Mouse (Mus musculus) retina, postnatal 1 day (tissue): Measurements from ENCODE around the gene Syn1.

Experiments
- DNase-seq: peaks from one replicate; pipeline ENCODE4 v3.0.0-alpha.2; 2012

The Syn1 gene

GRCm38 (mm10) chrX:20920844-20921364, at the start of gene Syn1:
Gene Syn1, minus strand, starts transcription at chrX:20921004.
- peak; percentile 94 for DNase-seq

GRCm38 (mm10) chrX:20961477-20962378, 40.9 kb upstream of the Syn1 start, which contains the start of gene Uxt:
Gene Uxt, minus strand, starts transcription at chrX:20962017.
- DNase-seq: peak; percentile 96

- DNase-seq: peak; percentile 96
Measured at GRCm38 (mm10) chrX:20950191-20950880, 29.5 kb upstream of the Syn1 start, which contains the start of gene Elk1. Gene Elk1, minus strand, starts transcription at chrX:20950608.

GRCm38 (mm10) chrX:20946055-20946454, 25.3 kb upstream of the Syn1 start:
- peak; percentile 71 for DNase-seq

- no peak for DNase-seq
Measured at GRCm38 (mm10) chrX:20931963-20932362, 11.2 kb upstream of the Syn1 start.

- no peak for DNase-seq
Measured at GRCm38 (mm10) chrX:20931364-20931763, 10.6 kb upstream of the Syn1 start, which contains the start of gene Cfp. Gene Cfp, minus strand, starts transcription at chrX:20931555.

GRCm38 (mm10) chrX:20929859-20930258, 9.1 kb upstream of the Syn1 start:
- DNase-seq: no peak

GRCm38 (mm10) chrX:20924976-20925375, 4.2 kb upstream of the Syn1 start:
- DNase-seq: no peak

- DNase-seq: no peak
Measured at GRCm38 (mm10) chrX:20923506-20923905, 2.7 kb upstream of the Syn1 start.

GRCm38 (mm10) chrX:20921366-20921765, 562 bp upstream of the Syn1 start:
- DNase-seq: no peak

- no peak for DNase-seq
Measured at GRCm38 (mm10) chrX:20920249-20920843, 458 bp downstream of the Syn1 start.

- DNase-seq: no peak
Measured at GRCm38 (mm10) chrX:20915075-20915474, 5.7 kb downstream of the Syn1 start.

- no peak for DNase-seq
Measured at GRCm38 (mm10) chrX:20913726-20914125, 7.1 kb downstream of the Syn1 start.

- no peak for DNase-seq
Measured at GRCm38 (mm10) chrX:20910074-20910473, 10.7 kb downstream of the Syn1 start.

- no peak for DNase-seq
Measured at GRCm38 (mm10) chrX:20875241-20875640, 45.6 kb downstream of the Syn1 start.

- DNase-seq: no peak
Measured at GRCm38 (mm10) chrX:20872928-20873500, 47.8 kb downstream of the Syn1 start.

GRCm38 (mm10) chrX:20869962-20870513, 50.8 kb downstream of the Syn1 start, which contains the start of gene Timp1:
Gene Timp1, plus strand, starts transcription at chrX:20870166.
- peak; percentile 32 for DNase-seq

GRCm38 (mm10) chrX:20869203-20869602, 51.6 kb downstream of the Syn1 start:
- no peak for DNase-seq

GRCm38 (mm10) chrX:20868091-20868490, 52.7 kb downstream of the Syn1 start:
- DNase-seq: no peak

- no peak for DNase-seq
Measured at GRCm38 (mm10) chrX:20863161-20864101, 57.4 kb downstream of the Syn1 start.
